Mouse (Mus musculus): ENCODE measurements around the gene Nphp1.

The Nphp1 gene

DNA sequence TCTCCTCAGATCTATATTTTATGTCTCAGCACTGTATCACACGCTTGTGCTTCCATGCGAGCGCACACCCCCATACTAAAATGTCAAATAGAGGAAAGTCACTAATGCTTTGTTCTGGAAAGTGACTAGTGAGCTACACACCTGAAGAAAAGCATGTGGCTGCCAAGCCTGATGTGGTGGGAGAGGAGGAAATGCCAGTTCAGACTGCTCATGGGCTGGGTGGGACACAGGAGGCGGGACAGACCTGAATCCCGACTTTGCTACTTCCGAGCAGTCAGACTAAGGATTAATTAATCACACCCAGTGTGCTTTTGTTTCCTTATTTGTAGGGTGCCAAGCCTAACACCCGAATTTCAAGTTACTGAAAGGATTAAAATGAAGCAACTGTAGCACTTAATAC lies 40.4 kb downstream of the Nphp1 start:
- no peak for DNase-seq

- no peak for DNase-seq
These were observed 46.1 kb downstream of the Nphp1 start for GRCm38 (mm10) chr2:127742637-127743036.

- DNase-seq, result no peak
These were observed 47.8 kb downstream of the Nphp1 start for GRCm38 (mm10) chr2:127740756-127741519.

DNA sequence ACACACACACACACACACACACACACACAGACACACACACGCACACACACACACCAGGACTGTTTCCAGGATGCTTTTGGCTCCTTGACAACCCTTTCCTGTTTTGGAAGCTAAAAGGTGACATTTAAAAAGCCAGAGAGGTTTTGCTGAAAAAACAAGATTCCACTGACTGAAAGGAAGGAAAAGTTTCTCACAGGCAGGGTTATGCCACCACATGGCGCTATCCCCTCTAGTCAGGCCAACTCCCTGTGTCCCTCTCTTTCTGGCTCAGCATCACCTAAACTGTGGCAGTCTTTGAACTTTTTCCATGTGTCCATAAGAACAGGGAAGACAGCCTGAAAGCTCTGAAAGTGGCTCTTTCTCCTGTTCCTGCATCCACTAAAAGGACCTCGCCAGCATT lies 50.8 kb downstream of the Nphp1 start:
- DNase-seq, result no peak

DNA sequence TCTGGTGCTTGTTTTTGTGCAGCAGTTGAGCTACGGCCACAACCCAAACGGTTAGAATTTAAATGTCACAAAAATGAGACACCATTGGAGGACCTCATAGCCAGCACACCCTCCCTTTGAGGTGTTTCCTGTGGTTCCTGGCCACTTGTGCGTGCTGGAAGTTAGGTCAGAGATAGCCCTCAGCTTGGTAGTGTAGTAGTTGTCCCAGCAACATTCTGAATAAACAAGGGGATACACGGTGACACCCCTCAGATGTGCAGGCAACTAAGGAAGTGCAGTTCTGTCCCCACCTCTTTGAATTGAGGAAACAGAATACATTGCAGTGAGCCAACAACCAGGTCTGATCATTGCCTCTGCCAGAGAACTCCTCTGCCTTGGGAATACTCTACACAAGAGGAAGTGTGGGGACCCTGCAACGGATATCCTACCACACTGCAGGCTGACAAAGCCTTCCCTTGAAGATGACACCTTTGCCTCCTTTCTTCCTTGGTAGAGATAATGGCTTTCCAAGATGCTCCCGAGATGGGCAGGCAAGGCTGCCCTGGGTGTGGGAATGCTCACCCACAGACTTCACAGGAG lies 52.0 kb downstream of the Nphp1 start:
- no peak for DNase-seq

GRCm38 (mm10) chr2:127735512-127736145 lies 53.1 kb downstream of the Nphp1 start:
- DNase-seq, result no peak

GRCm38 (mm10) chr2:127734889-127735288 lies 53.8 kb downstream of the Nphp1 start:
- DNase-seq, result no peak

GRCm38 (mm10) chr2:127730301-127730997 lies 58.2 kb downstream of the Nphp1 start:
- DNase-seq, result no peak

GRCm38 (mm10) chr2:127729671-127730070 lies 59.0 kb downstream of the Nphp1 start, which contains the start of gene Mall:
Mall (minus strand) TSS chr2:127729932.
- no peak for DNase-seq

DNA sequence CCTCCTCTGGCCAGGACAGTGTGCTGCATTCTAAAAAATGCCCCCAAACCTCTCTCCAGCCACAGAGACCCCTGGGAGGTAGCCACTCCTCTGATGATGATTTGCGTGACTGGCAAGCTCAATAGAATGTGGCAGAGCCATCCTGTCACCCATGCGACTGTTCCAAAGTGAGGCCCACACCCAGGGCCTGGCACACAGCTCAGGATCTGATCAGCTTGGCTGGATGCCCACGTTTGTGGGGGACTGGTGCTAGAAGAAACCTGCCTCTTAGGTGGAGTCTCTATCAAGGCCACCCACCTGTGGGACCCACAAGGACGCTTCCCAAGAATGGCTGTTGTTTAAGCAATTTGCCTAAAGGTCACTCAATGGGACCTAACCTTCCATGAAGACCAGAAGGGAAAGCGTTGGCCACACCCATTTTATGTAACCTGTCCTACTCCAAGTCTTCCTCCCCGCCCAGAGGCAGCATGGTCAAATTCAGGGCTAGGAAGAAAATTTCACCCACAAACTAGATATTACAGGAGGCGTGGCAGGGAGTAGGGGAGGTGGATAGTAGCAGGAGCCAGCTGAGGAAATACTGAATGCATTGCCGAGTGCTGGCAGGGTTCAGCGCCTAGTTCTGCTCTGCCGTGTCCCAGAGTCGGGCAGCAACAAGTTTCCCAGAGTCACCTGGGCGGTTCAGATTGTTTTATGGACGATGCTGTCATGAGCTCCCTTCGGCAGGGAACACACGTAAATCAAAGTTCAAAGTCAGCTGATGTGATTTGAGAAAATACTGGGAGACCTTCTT lies 59.8 kb downstream of the Nphp1 start:
- no peak for DNase-seq

DNA sequence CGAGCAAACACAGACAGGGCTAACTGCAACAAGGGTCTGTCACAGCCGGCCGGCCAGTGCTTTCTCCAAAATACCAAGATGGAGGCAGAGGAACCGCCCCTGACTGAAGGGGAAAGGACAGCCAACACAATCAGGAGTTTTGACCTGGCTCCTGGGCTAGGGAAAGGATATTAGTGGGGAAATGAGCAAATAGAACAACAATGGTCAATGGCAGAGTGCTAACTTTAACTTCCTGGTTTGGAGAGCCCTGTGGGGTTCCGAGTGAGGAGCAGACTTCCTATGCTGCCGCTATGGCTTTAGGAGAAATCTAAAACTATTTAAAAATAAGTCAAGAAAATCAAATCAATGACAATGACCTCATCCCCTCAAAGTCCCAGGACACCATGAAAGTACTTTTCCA lies 60.6 kb downstream of the Nphp1 start:
- no peak for DNase-seq

DNA sequence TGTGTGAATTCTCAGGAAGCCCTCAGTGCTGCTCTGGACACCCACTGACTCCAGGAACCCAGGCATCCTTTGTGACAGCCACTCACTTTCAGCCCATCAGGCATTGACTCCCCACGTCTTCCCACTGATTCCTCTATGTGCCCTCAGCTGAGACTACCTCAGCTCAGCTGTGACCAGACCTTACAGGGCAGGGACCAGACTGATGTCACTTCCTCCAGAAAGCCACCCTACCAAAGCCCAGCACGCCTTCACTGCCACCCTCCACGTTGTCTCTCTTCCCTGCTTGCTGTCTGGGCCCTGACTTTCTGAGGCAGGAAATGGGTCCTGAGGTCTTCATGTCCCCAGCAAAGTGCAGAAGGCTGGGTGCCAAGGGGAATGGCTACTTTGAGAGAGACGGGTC lies 65.5 kb downstream of the Nphp1 start:
- no peak for DNase-seq

GRCm38 (mm10) chr2:127722176-127722892 lies 66.4 kb downstream of the Nphp1 start:
- DNase-seq, result no peak

DNA sequence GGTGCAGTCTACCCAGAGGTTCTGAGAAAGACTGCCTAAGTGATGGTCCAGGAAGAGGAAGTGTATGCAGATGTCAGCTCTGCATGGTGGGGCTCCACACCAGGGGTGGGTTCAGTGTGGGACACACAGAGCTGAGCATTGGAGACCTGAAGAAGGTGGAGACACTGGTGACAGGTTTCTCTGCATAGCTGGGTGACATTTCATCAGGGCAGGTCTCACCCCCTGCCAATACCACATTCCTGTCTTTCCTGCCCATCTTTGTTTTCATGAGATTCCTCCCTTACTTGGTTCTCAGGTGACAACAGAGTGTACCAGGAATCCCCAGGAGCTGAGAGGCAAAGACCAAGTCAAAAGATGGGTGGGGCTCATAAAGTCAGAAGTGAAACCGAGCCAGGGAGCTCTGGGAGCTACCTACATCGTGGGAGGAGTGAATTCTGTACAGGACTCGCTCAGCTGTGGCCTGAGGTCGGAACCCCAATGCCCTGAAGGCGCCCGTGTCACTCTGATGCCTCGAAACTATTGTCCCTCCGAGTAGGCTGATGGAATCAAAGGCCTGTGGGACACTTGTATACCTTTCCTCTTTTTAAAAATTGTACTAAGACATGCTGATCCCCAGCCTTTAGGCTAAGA lies 69.7 kb downstream of the Nphp1 start:
- DNase-seq, result no peak

DNA sequence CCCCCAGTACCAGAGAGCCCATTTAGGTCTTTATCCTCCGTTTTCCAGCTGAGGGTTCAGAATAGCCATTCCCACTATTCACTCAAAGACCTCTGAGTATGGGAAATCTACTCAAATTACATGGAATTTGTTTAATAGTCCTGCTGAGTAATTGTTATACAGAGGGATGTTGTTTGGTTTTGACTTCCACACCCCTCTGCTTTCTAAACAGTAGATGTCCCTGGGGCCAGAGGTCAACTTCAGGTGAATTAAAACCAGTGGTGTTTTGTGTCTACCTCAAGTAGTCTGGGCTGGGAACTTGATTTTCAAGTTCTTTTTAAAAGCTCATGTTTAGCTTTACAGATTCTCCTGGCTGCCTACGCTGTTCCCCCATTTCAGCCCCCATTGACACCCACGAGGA lies 74.0 kb downstream of the Nphp1 start:
- no peak for DNase-seq

- DNase-seq, result no peak
These were observed 79.9 kb downstream of the Nphp1 start for GRCm38 (mm10) chr2:127708792-127709191.

DNA sequence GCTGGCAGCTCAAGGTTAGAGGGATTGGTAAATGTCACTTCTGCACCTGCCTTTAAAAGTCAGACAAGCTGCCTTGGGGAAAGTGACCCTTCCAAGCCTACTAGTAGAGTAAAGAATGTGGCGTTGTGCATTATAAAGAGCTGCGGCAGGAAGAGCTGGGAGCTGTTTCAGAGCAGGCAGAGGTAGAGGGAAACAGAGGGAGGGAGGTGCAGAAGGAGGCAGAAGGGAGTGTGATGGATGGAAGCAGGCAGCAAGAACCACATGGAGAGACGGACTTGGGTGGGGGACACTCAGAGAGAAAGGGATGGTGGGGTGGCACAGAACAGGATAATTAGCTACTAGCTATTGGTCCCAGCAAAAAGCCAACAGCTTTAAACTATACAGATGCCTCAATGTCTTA lies 80.6 kb downstream of the Nphp1 start:
- no peak for DNase-seq

DNA sequence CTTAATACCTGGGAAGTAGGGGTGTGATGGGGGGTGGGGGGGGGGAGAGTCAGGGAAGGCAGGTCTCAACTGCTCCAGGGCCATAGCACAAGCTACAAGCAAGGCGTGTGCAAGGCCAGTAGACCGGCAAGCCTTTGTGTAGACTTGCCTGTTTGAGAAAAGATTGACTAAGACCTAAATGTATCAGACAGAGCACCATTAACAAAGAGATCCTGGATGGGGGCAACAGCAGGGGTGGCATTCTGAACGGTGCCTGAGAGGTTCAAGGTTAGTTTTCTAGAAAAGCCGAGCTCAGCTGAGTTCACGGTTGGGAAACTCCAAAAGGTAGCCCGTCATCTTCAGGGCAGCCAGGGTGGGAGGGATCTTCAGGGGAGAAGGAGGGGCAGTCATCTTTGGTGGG lies 83.4 kb downstream of the Nphp1 start:
- no peak for DNase-seq
